Mouse (Mus musculus) liver (tissue): ENCODE data around the gene Samhd1.

Source experiments
- DNase-seq: peaks from one replicate; pipeline ENCODE4 v3.0.0-alpha.2; 2020; ENCODE audit warnings: mixed read lengths

The Samhd1 gene

GRCm38 (mm10) chr2:157048395-157049181, 86.5 kb downstream of the Samhd1 start:
- no peak for DNase-seq
